In the genomic region with DNA sequence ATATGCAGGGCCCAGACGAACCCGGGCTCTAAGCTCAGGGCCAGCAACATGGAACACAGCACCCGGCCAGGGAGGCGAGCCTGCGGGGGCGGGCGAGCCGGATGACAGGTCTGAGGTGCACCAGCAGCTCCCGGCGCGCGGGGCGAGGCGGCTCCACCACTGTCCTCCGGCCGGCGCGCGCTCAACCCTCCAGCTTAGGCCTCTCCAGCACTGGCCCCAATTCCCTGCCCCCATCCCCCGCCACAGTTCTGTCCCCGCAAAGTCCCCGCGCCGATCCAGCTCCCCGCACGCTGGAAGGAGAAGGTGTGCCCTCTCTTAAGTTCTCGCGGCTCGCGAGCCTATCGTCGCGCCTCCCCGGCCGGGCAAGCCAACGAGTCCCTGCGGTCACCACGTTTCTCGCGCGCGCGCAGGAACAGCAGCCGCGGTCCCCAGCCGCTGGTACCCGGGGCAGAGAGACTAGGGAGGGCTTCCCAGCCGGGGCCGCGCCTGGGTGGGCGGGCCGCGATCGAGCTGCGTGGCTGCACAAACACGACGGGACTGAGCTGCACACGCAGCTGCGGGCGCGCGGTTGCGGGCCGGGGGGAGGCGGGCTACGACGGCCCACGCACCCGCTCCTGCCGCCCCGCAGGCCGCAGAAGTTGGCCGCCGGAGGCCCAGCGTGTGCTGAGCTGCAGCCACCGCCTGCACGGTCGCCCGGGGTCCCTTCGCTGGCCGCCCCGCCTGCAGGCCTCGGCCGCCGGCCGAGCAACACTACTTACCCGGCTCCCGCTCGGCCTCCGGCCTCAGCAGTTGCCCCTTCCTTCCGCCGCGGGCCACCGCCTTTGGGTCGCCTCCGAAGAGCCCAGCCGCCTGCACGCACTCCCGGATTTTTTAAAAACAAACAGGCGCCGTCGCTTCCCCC, we compare ENCODE assay signal across 8 mouse cellular contexts. TPM values are rescaled to one million over a fixed set of nuclear protein-coding genes. Genes with fewer than 3 reads are reported as not detected.
DNase-seq lines count a peak whose midpoint lies in the region; ATAC-seq and TF ChIP-seq lines count a peak whose summit lies in the region.

No protein-coding gene starts in this region.

- 1% methylated on average over 102 of the region's 102 CpGs for WGBS in heart, adult 2 months
- under 1% methylated on average over 100 of the region's 102 CpGs for WGBS in kidney, embryonic 15.5 days
- WGBS in liver, postnatal 0 days (ENCODE audit: insufficient replicate concordance): 2% methylated on average over 75 of the region's 102 CpGs
- under 1% methylated on average over 102 of the region's 102 CpGs for WGBS in neural tube, embryonic 12.5 days

- TF ChIP-seq CTCF in heart, adult 2 months (IDR thresholded peaks at IDR 0.05): no peak
- TF ChIP-seq CTCF in liver, postnatal 0 days (IDR thresholded peaks at IDR 0.05; ENCODE audit: low read depth): no peak

- peak overlapping the region; percentile 96 for H3K4me2 ChIP-seq in kidney, embryonic 15.5 days
- H3K4me2 ChIP-seq in liver, postnatal 0 days (ENCODE audit: low read depth, low read length): peak overlapping the region; percentile 90
- peak overlapping the region; percentile 98 for H3K4me2 ChIP-seq in neural tube, embryonic 12.5 days (replicated peaks)

- H3K36me3 ChIP-seq in heart, adult 2 months (ENCODE audit: control insufficient read depth, insufficient read depth, low read length): no peaks in the 10 kb centered on the region
- H3K36me3 ChIP-seq in kidney, embryonic 15.5 days: no peaks in the 10 kb centered on the region
- 0 out of 2 replicates have a peak, but pooled peaks cover 5% of the 10 kb centered on the region for H3K36me3 ChIP-seq in liver, postnatal 0 days (replicated peaks; ENCODE audit: insufficient read depth, low read length)
- no peaks in the 10 kb centered on the region for H3K36me3 ChIP-seq in neural tube, embryonic 12.5 days

- DNase-seq in CD4-positive helper T cell, adult 2 months (ENCODE audit: low read depth, low spot score): peak; percentile 81
- peak; percentile 81 to 94 for DNase-seq in adrenal gland, adult (ENCODE audit: inconsistent age in 2 of 2, low spot score in 1 of 2)
- peak; percentile 74 for DNase-seq in embryo, embryonic 10.5 days (ENCODE audit: low spot score)
- peak; percentile 77 to 81 for DNase-seq in heart, adult 2 months
- peak; percentile 84 for DNase-seq in liver, postnatal 0 days
- DNase-seq in thymus, postnatal 25 days: peak; percentile 48

- no peaks in the 10 kb centered on the region for H3K27me3 ChIP-seq in heart, adult 2 months (ENCODE audit: control insufficient read depth, insufficient read depth, low read length)
- H3K27me3 ChIP-seq in kidney, embryonic 15.5 days: no peaks in the 10 kb centered on the region
- no peaks in the 10 kb centered on the region for H3K27me3 ChIP-seq in liver, postnatal 0 days (ENCODE audit: insufficient read depth, low read length)
- H3K27me3 ChIP-seq in neural tube, embryonic 12.5 days (replicated peaks): no peaks in the 10 kb centered on the region

- intact Hi-C loops in heart, adult 2 months (cut with DNase I): loop anchor here (1.0 kb wide), 1 partner anchor 14 kb away; no protein-coding TSS in a partner anchor

- TF ChIP-seq EP300 in heart, adult 2 months (IDR thresholded peaks at IDR 0.05; ENCODE audit: insufficient read depth, low read depth, low read length): no peak
- TF ChIP-seq EP300 in liver, postnatal 0 days (IDR thresholded peaks at IDR 0.05; ENCODE audit: low read depth): no peak

- H3K4me1 ChIP-seq in heart, adult 2 months (ENCODE audit: control insufficient read depth, insufficient read depth, low read length): peaks cover 34% of the 10 kb centered on the region
- H3K4me1 ChIP-seq in kidney, embryonic 15.5 days: peaks cover 86% of the 10 kb centered on the region
- peaks cover 76% of the 10 kb centered on the region for H3K4me1 ChIP-seq in liver, postnatal 0 days (ENCODE audit: insufficient read depth)
- peaks cover 68% of the 10 kb centered on the region for H3K4me1 ChIP-seq in neural tube, embryonic 12.5 days

- peak overlapping the region; percentile 65 for H3K4me3 ChIP-seq in heart, adult 2 months
- peak overlapping the region; percentile 77 for H3K4me3 ChIP-seq in kidney, embryonic 15.5 days (replicated peaks)
- peak overlapping the region; percentile 73 for H3K4me3 ChIP-seq in liver, postnatal 0 days (ENCODE audit: low read depth, low read length)
- peak overlapping the region; percentile 79 for H3K4me3 ChIP-seq in neural tube, embryonic 12.5 days

- H3K79me2 ChIP-seq in heart, adult 2 months (replicated peaks; ENCODE audit: control insufficient read depth, insufficient read depth, low read length): peaks cover 6% of the 10 kb centered on the region

- ATAC-seq in kidney, embryonic 15.5 days (replicated peaks; ENCODE audit: low FRiP score): peak; percentile 34
- ATAC-seq in liver, postnatal 0 days: peak; percentile 37
- peak; percentile 52 for ATAC-seq in neural tube, embryonic 12.5 days (ENCODE audit: low FRiP score, low read depth)

- peak overlapping the region; percentile 87 for H3K9ac ChIP-seq in heart, adult 2 months (ENCODE audit: low read depth, low read length)
- H3K9ac ChIP-seq in kidney, embryonic 15.5 days: peak overlapping the region; percentile 88
- H3K9ac ChIP-seq in liver, postnatal 0 days (replicated peaks): peak overlapping the region; percentile 96
- peak overlapping the region; percentile 92 for H3K9ac ChIP-seq in neural tube, embryonic 12.5 days

- H3K27ac ChIP-seq in heart, adult 2 months: peak overlapping the region; percentile 98
- peak overlapping the region; percentile 99 for H3K27ac ChIP-seq in kidney, embryonic 15.5 days
- peak overlapping the region; percentile 98 for H3K27ac ChIP-seq in liver, postnatal 0 days (ENCODE audit: low read depth)
- peak overlapping the region; percentile 90 for H3K27ac ChIP-seq in neural tube, embryonic 12.5 days

- no peaks in the 10 kb centered on the region for H3K9me3 ChIP-seq in kidney, embryonic 15.5 days (replicated peaks)
- no peaks in the 10 kb centered on the region for H3K9me3 ChIP-seq in liver, postnatal 0 days (ENCODE audit: low read length)
- no peaks in the 10 kb centered on the region for H3K9me3 ChIP-seq in neural tube, embryonic 12.5 days

- TF ChIP-seq POLR2A in heart, adult 2 months (IDR thresholded peaks at IDR 0.05; ENCODE audit: insufficient read depth, low read depth, low read length): no peak

RNA-seq across cellular contexts. Expression of gene Elmsan1, which starts 25.7 kb away (rescaled TPM):
- total RNA-seq in heart, adult 2 months (2021): 10 to 100 TPM; 12.3 to 14.7 TPM
- 8.1 and 8.4 TPM in 2 replicates for polyA plus RNA-seq in heart, adult 2 months (2012; rRNA removed)
- polyA plus RNA-seq in kidney, embryonic 15.5 days (2015; fragmentation: Nextera tagmentation; extraction: Ambion mirVana): 8.7 and 10.8 TPM in 2 replicates
- polyA plus RNA-seq in liver, postnatal 0 days (2015; fragmentation: Nextera tagmentation; extraction: Ambion mirVana): 2.6 and 2.8 TPM in 2 replicates
- 6.1 and 6.3 TPM in 2 replicates for polyA plus RNA-seq in neural tube, embryonic 12.5 days (2016; fragmentation: Nextera tagmentation; extraction: Ambion mirVana)

RNA-seq across cellular contexts. Expression of gene Pnma1, which starts 44.7 kb away (rescaled TPM):
- under 1 TPM; 0.10 to 0.20 TPM for total RNA-seq in heart, adult 2 months (2021)
- 0.04 and 0.06 TPM in 2 replicates for polyA plus RNA-seq in heart, adult 2 months (2012; rRNA removed)
- 1.00 and 1.0 TPM in 2 replicates for polyA plus RNA-seq in kidney, embryonic 15.5 days (2015; fragmentation: Nextera tagmentation; extraction: Ambion mirVana)
- 0.28 and 0.35 TPM in 2 replicates for polyA plus RNA-seq in liver, postnatal 0 days (2015; fragmentation: Nextera tagmentation; extraction: Ambion mirVana)
- 2.8 and 3.2 TPM in 2 replicates for polyA plus RNA-seq in neural tube, embryonic 12.5 days (2016; fragmentation: Nextera tagmentation; extraction: Ambion mirVana)

Comparison
In these comparisons a context has a peak if more than half of its experiments do, and no peak if none do; other contexts are left out.
1. Peak in every context shown above with its lines: DNase-seq, ATAC-seq, H3K4me3 ChIP-seq and H3K27ac ChIP-seq.